Mouse (Mus musculus) liver (tissue): ENCODE results near the gene Macc1.
"Not testable (repeated sequence)": the region's sequence is repeated elsewhere in the genome, so short reads cannot be mapped to it uniquely, and the experiment has no call there.

Source experiments
- DNase-seq: peaks from one replicate; pipeline ENCODE4 v3.0.0-alpha.2; 2020; ENCODE audit warnings: mixed read lengths

Macc1 gene

DNA sequence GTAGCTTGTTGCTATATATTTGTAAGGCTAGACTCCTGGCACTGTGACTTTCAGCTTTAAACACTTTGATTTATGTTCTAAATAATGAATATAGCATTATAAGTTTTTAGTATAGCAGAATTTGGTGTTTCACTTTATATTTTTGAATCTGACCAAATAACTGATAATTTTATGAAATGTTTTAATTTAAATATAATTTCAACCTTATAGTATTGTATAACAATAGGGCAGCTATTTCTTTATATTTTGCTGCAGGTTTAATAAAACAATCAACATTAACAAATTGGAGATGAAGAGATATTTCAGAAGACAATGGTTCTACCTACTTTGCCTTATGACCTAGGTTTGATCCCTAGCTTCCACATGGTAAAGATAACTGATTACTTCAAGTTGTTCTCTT, at the start of gene Macc1:
Gene Macc1, plus strand, starts transcription at position 301 of the 400 bp plus-strand sequence.
- DNase-seq, result no peak

GRCm38 (mm10) chr12:119264506-119264905, 49.6 kb upstream of the Macc1 start:
- no peak for DNase-seq

GRCm38 (mm10) chr12:119268723-119269122, 45.3 kb upstream of the Macc1 start:
- DNase-seq, result no peak

DNA sequence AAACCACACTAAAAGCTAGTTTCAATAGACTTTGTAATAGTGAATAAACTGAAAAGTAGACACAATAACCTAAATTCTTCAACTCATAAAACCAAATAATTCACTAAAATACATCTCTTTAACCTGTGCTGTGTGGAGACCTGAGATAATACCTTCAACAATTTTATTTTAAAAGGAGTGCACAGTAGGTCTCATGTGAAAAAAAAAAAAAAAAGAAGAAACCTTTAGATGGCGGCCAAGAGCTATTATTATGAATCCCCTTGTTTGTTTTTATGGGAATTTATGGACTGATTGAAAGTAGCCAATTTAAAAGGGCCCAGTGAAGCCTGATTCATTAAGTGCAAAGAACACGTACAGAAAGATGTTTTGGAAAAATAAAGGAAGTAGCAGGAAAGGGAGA, 44.0 kb upstream of the Macc1 start:
- no peak for DNase-seq

DNA sequence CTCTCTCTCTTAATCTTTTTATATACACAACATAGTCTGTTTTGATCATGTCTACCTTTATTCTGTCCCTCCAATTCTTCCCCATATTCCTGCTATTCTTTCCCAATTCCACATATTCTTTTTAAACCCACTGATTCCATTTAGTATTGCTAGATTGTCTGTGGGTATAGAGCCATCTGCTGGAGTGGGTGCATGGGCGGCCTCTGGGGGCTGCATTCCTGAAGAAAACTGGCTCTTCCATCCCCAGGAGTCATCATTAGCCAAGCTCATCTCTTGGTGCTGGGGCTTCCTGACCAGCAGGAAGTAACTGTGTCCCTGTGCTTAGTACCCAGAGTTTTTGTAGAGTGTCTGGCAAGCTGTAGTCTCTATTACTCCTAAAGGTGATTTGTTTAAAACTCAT, 42.1 kb upstream of the Macc1 start:
- no peak for DNase-seq

- DNase-seq, result no peak
Observed at GRCm38 (mm10) chr12:119273605-119274004, 40.5 kb upstream of the Macc1 start.

GRCm38 (mm10) chr12:119276282-119276681, 37.8 kb upstream of the Macc1 start:
- DNase-seq, result no peak

- no peak for DNase-seq
Observed at GRCm38 (mm10) chr12:119291618-119292017, 22.5 kb upstream of the Macc1 start.

GRCm38 (mm10) chr12:119303618-119304017, 10.5 kb upstream of the Macc1 start:
- DNase-seq, result no peak

GRCm38 (mm10) chr12:119313014-119313763, 881 bp upstream of the Macc1 start:
- DNase-seq, result no peak

DNA sequence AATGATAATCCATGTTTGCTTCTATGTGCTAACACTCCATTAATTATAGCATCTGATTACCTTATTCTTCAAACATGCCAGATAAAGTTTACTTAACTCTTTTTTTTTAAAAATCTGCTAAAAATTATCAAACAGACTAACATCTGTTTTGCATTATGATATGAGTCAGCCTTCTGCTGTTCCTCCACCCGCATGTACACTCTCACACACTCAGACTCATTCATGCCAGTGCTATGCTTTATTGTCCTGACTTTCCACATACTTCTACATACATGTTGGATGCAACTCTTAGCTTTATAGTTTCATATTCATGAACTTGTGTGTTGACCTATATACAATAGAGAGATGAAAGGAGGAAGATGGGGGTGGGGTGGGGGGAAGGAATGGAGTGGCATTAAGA, 4.7 kb downstream of the Macc1 start:
- DNase-seq, result no peak

GRCm38 (mm10) chr12:119325400-119325799, 11.3 kb downstream of the Macc1 start:
- no peak for DNase-seq

DNA sequence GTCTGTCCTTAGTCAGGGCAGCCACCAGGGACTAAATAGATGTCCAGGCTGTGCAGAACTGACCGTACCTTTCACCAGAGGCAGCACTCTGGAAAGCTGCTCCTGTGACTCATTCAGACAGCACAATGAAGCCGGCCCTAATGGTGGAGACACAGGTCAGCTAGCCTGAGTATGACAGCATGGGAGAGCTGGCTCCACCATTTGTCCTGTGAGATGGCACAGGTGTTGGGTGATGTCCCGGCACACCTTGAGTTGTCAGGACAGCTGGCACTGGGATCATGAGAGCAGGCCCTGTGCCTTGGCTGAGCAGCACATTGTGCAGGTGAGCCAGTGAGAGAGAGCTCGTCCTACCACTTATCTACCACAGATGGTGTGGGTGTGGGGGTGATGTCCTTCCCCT, 16.6 kb downstream of the Macc1 start:
- no peak for DNase-seq

DNA sequence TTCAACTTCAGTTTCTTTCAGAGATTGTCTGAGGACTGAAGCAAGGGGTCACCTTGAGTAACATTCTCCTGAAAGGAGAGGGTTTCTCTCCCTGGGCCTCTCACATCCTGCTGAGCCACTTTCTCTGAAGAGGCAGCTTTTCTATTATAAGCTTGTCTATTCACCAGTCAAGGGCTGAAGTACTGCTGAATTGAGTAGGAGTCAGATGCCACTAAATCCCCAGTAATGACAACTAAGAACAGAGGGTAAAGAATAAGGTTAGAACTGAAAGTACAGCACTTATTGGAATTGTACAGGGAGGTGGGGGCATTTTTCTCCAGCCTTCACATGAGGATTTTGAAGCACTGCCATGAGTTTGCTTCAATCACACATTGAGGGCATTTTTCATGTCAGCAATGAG, 19.3 kb downstream of the Macc1 start:
- no peak for DNase-seq

GRCm38 (mm10) chr12:119352579-119352978, 38.5 kb downstream of the Macc1 start:
- not testable (repeated sequence) for DNase-seq

- DNase-seq, result no peak
Observed at GRCm38 (mm10) chr12:119357418-119358241, 43.6 kb downstream of the Macc1 start.

DNA sequence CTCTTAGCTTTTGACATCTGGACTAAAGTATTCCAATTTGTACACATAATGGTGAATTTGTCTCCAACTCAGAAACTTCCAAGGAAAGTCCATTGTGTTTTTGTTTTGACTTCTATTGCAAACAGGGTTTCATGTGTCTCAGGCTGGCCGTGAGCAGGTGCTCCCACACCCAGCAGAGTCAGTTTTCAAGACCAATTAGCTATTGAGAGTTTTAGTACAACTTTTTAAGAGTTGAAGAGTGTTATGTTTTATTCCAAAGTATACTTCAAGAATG, 44.1 kb downstream of the Macc1 start:
- DNase-seq, result no peak

- DNase-seq, result no peak
Observed at GRCm38 (mm10) chr12:119365041-119365440, 51.0 kb downstream of the Macc1 start.

- DNase-seq, result no peak
Observed at GRCm38 (mm10) chr12:119369832-119370231, 55.8 kb downstream of the Macc1 start.

- DNase-seq, result no peak
Observed at GRCm38 (mm10) chr12:119372359-119372758, 58.3 kb downstream of the Macc1 start.

GRCm38 (mm10) chr12:119376879-119377278, 62.8 kb downstream of the Macc1 start:
- no peak for DNase-seq

GRCm38 (mm10) chr12:119381839-119382238, 67.8 kb downstream of the Macc1 start:
- no peak for DNase-seq

- no peak for DNase-seq
Observed at GRCm38 (mm10) chr12:119386243-119386642, 72.2 kb downstream of the Macc1 start.

- no peak for DNase-seq
Observed at GRCm38 (mm10) chr12:119386650-119387049, 72.6 kb downstream of the Macc1 start.
